Mouse (Mus musculus) testis, adult 2 months (tissue): Measurements from ENCODE around the gene Tldc2.

Experiments
- CTCF ChIP-seq: fragments of 200-500 bp; IDR thresholded peaks from 2 replicates; pipeline ENCODE4 v1.5.1; 2012; ENCODE audit warnings: low read depth, mild to moderate bottlenecking, inconsistent platforms, low read length, moderate library complexity; ENCODE audit not compliant: control insufficient read depth, insufficient read depth, insufficient replicate concordance
- POLR2A ChIP-seq: fragments of 200-500 bp; IDR thresholded peaks from 2 replicates; pipeline ENCODE4 v1.6.1; 2012; ENCODE audit warnings: low read depth, mild to moderate bottlenecking, inconsistent platforms, low read length, moderate library complexity; ENCODE audit not compliant: control insufficient read depth

GRCm38 (mm10) chr2:157066731-157067430, 20.0 kb upstream of the Tldc2 start:
- TF ChIP-seq CTCF = no peak
- TF ChIP-seq POLR2A = no peak
